Comparison of ENCODE assay signal across 1 mouse cellular context in genomic region chr1:87959532-87959931, GRCm38 (mm10).
TF ChIP-seq lines count a peak whose summit lies in the region.

No protein-coding gene starts in this region.

TF ChIP-seq in MEL, 35 proteins besides CTCF, POLR2A, EP300 and RAD21 (continued from another document):
- no peak; the same call in 1 of the 2 replicates for TF ChIP-seq E2F4 (IDR thresholded peaks at IDR 0.05; ENCODE audit: borderline replicate concordance, low read depth, low read length)
- TF ChIP-seq POLR2AphosphoS5 (IDR thresholded peaks at IDR 0.05; ENCODE audit: borderline replicate concordance, low read depth, low read length) = no peak
- peak; percentile 23; the same call in 1 of the 2 replicates for TF ChIP-seq MXI1 (IDR thresholded peaks at IDR 0.05; ENCODE audit: low read depth, low read length)
- TF ChIP-seq USF2 (IDR thresholded peaks at IDR 0.05; ENCODE audit: borderline replicate concordance in 1 of 2, insufficient read depth in 1 of 2, low read depth in 1 of 2, low read length in 2 of 2) = no peak
- no peak for TF ChIP-seq MEF2A (IDR thresholded peaks at IDR 0.05; ENCODE audit: extremely low read depth, insufficient replicate concordance, low read depth, low read length, poor library complexity, severe bottlenecking)
- TF ChIP-seq ZC3H11A (IDR thresholded peaks at IDR 0.05; ENCODE audit: low read depth, low read length) = no peak
- no peak for TF ChIP-seq SMC3 (IDR thresholded peaks at IDR 0.05; ENCODE audit: low read depth, low read length)
- no peak for TF ChIP-seq ELF1 (IDR thresholded peaks at IDR 0.05; ENCODE audit: low read depth, low read length)
- no peak for TF ChIP-seq ZKSCAN1 (IDR thresholded peaks at IDR 0.05; ENCODE audit: low read depth, low read length)
- TF ChIP-seq TCF12 (IDR thresholded peaks at IDR 0.05; ENCODE audit: low read depth, low read length) = peak; percentile 52; the same call in 1 of the 2 replicates
- no peak for TF ChIP-seq BHLHE40 (IDR thresholded peaks at IDR 0.05; ENCODE audit: borderline replicate concordance, low read depth, low read length)
- TF ChIP-seq GABPA (IDR thresholded peaks at IDR 0.05; ENCODE audit: low read depth, low read length) = no peak
- no peak; the same call in 1 of the 2 replicates for TF ChIP-seq POLR2AphosphoS2 (IDR thresholded peaks at IDR 0.05; ENCODE audit: low read length)
- peak; percentile 64; the same call in 1 of the 2 replicates for TF ChIP-seq GATA1 (IDR thresholded peaks at IDR 0.05; ENCODE audit: low read depth, low read length)
- no peak for TF ChIP-seq CHD2 (IDR thresholded peaks at IDR 0.05; ENCODE audit: low read length)
- no peak for TF ChIP-seq NELFE (IDR thresholded peaks at IDR 0.05; ENCODE audit: low read depth, low read length)
- TF ChIP-seq USF1 (IDR thresholded peaks at IDR 0.05; ENCODE audit: low read depth, low read length) = no peak
- TF ChIP-seq ZMIZ1 (IDR thresholded peaks at IDR 0.05; ENCODE audit: low read depth, low read length) = no peak
- TF ChIP-seq UBTF (IDR thresholded peaks at IDR 0.05; ENCODE audit: borderline replicate concordance, insufficient read depth, low read depth, low read length) = no peak
- no peak; the same call in none of the 2 replicates for TF ChIP-seq HCFC1 (IDR thresholded peaks at IDR 0.05; ENCODE audit: low read depth, low read length)
- TF ChIP-seq SIN3A (IDR thresholded peaks at IDR 0.05; ENCODE audit: low read length) = no peak
- no peak; the same call in 1 of the 2 replicates for TF ChIP-seq KAT2A (conservative IDR thresholded peaks at IDR 0.05; ENCODE audit: low read depth, low read length)
- TF ChIP-seq JUND (IDR thresholded peaks at IDR 0.05; ENCODE audit: low read depth, low read length) = no peak
- peak; percentile 89 for TF ChIP-seq ZNF384 (IDR thresholded peaks at IDR 0.05; ENCODE audit: low read depth, low read length)
- no peak for TF ChIP-seq TAL1 (IDR thresholded peaks at IDR 0.05; ENCODE audit: low read length)
- TF ChIP-seq MAFK (IDR thresholded peaks at IDR 0.05; ENCODE audit: borderline replicate concordance, low read depth, low read length) = no peak
- TF ChIP-seq RCOR1 (IDR thresholded peaks at IDR 0.05; ENCODE audit: low read depth, low read length) = no peak
- no peak for TF ChIP-seq MAX (IDR thresholded peaks at IDR 0.05; ENCODE audit: low read length)
